Mouse (Mus musculus) macrophage (primary cell): Measurements from ENCODE around the gene Nxph4. TPM values are rescaled to one million over a fixed set of nuclear protein-coding genes. Genes with fewer than 3 reads are reported as not detected.

Source experiments
- H3K27ac ChIP-seq: fragments of 350-480 bp; formaldehyde crosslinking; 2 replicates; pipeline ENCODE4 v1.9.0; 2021
- H3K36me3 ChIP-seq: fragments of 350-480 bp; formaldehyde crosslinking; 2 replicates; pipeline ENCODE4 v1.9.0; 2021; ENCODE audit errors: inconsistent target
- H3K4me3 ChIP-seq: fragments of 350-480 bp; formaldehyde crosslinking; 2 replicates; pipeline ENCODE4 v1.9.0; 2021; ENCODE audit errors: inconsistent target
- H3K79me2 ChIP-seq: fragments of 350-480 bp; formaldehyde crosslinking; 2 replicates; pipeline ENCODE4 v1.9.0; 2021; ENCODE audit errors: inconsistent target
- WGBS: methylation state at CpG from one replicate; pipeline ENCODE4 v1.1.7; 2026; ENCODE audit warnings: inconsistent platforms; ENCODE audit not compliant: missing documents; 5-methylcytosine and 5-hydroxymethylcytosine counted together
- polyA plus RNA-seq: library from polyadenylated mRNA; stranded (reverse); fragments of 250-400 nt; gene quantifications from 3 replicates; pipeline ENCODE4 v1.2.4, GENCODE M21; 2018; ENCODE audit warnings: inconsistent platforms

Gene Nxph4
- polyA plus RNA-seq, 1 experiment from 2014 or later, result not detected

- H3K27ac ChIP-seq, result no peak overlapping the region
- no peaks in the 10 kb centered on the region; the same call in 1 of the 2 replicates for H3K79me2 ChIP-seq
- H3K4me3 ChIP-seq, result no peak overlapping the region
- H3K36me3 ChIP-seq, result peaks cover 88% of the 10 kb centered on the region
These were observed 26.8 kb upstream of the Nxph4 start for GRCm38 (mm10) chr10:127561145-127561544.

- 95% methylated on average over 8 of the region's 13 CpGs for WGBS
These were observed 23.0 kb upstream of the Nxph4 start for GRCm38 (mm10) chr10:127557397-127557796.

GRCm38 (mm10) chr10:127555703-127556102 lies 21.3 kb upstream of the Nxph4 start:
- WGBS, result 93% methylated on average over 18 of the region's 18 CpGs
- H3K4me3 ChIP-seq, result no peak overlapping the region
- no peak overlapping the region for H3K27ac ChIP-seq
- peaks cover 97% of the 10 kb centered on the region for H3K36me3 ChIP-seq
- no peaks in the 10 kb centered on the region; the same call in 1 of the 2 replicates for H3K79me2 ChIP-seq

More at GRCm38 (mm10) chr10:127557397-127557796, 23.0 kb upstream of the Nxph4 start:
- no peak overlapping the region for H3K4me3 ChIP-seq
- peaks cover 97% of the 10 kb centered on the region for H3K36me3 ChIP-seq
- H3K27ac ChIP-seq, result no peak overlapping the region
- H3K79me2 ChIP-seq, result no peaks in the 10 kb centered on the region; the same call in 1 of the 2 replicates

GRCm38 (mm10) chr10:127549892-127550291 lies 15.5 kb upstream of the Nxph4 start:
- H3K27ac ChIP-seq, result no peak overlapping the region
- H3K79me2 ChIP-seq, result no peaks in the 10 kb centered on the region; the same call in 1 of the 2 replicates
- no peak overlapping the region for H3K4me3 ChIP-seq
- 92% methylated on average over 17 of the region's 17 CpGs for WGBS
- H3K36me3 ChIP-seq, result peaks cover 100% of the 10 kb centered on the region

- H3K36me3 ChIP-seq, result peaks cover 99% of the 10 kb centered on the region
These were observed 13.9 kb upstream of the Nxph4 start for GRCm38 (mm10) chr10:127548236-127548635.

GRCm38 (mm10) chr10:127546505-127546904 lies 12.1 kb upstream of the Nxph4 start:
- no peak overlapping the region for H3K27ac ChIP-seq
- no peaks in the 10 kb centered on the region for H3K79me2 ChIP-seq
- no peak overlapping the region for H3K4me3 ChIP-seq
- 89% methylated on average over 5 of the region's 7 CpGs for WGBS
- peaks cover 99% of the 10 kb centered on the region for H3K36me3 ChIP-seq

More at GRCm38 (mm10) chr10:127548236-127548635, 13.9 kb upstream of the Nxph4 start:
- WGBS, result 96% methylated on average over 15 of the region's 15 CpGs
- Histone ChIP-seq H3K79me2 (no peaks in the 10 kb centered on the region), H3K27ac (no peak overlapping the region), H3K4me3 (no peak overlapping the region)

GRCm38 (mm10) chr10:127544375-127544774 lies 10.0 kb upstream of the Nxph4 start:
- H3K79me2 ChIP-seq, result no peaks in the 10 kb centered on the region
- H3K4me3 ChIP-seq, result no peak overlapping the region
- 92% methylated on average over 17 of the region's 20 CpGs for WGBS
- no peak overlapping the region for H3K27ac ChIP-seq
- peaks cover 99% of the 10 kb centered on the region for H3K36me3 ChIP-seq

- Histone ChIP-seq H3K36me3 (peaks cover 99% of the 10 kb centered on the region), H3K79me2 (no peaks in the 10 kb centered on the region), H3K4me3 (no peak overlapping the region), H3K27ac (no peak overlapping the region)
- 92% methylated on average over 3 of the region's 3 CpGs for WGBS
These were observed 9.6 kb upstream of the Nxph4 start for GRCm38 (mm10) chr10:127543916-127544315.

- Histone ChIP-seq H3K27ac (no peak overlapping the region), H3K36me3 (peaks cover 95% of the 10 kb centered on the region), H3K4me3 (no peak overlapping the region), H3K79me2 (no peaks in the 10 kb centered on the region)
- WGBS, result 90% methylated on average over 6 of the region's 6 CpGs
These were observed 8.4 kb upstream of the Nxph4 start for GRCm38 (mm10) chr10:127542720-127543119.

- WGBS, result 96% methylated on average over 11 of the region's 13 CpGs
- Histone ChIP-seq H3K79me2 (no peaks in the 10 kb centered on the region), H3K4me3 (no peak overlapping the region), H3K27ac (no peak overlapping the region), H3K36me3 (peaks cover 89% of the 10 kb centered on the region)
These were observed 7.7 kb upstream of the Nxph4 start for GRCm38 (mm10) chr10:127542084-127542483.

GRCm38 (mm10) chr10:127541510-127541909 lies 7.2 kb upstream of the Nxph4 start:
- 98% methylated on average over 8 of the region's 8 CpGs for WGBS
- H3K36me3 ChIP-seq, result peaks cover 83% of the 10 kb centered on the region
- H3K4me3 ChIP-seq, result no peak overlapping the region
- no peaks in the 10 kb centered on the region for H3K79me2 ChIP-seq
- H3K27ac ChIP-seq, result no peak overlapping the region

- Histone ChIP-seq H3K27ac (no peak overlapping the region), H3K79me2 (no peaks in the 10 kb centered on the region), H3K36me3 (peaks cover 49% of the 10 kb centered on the region), H3K4me3 (no peak overlapping the region)
- 7% methylated on average over 2 of the region's 7 CpGs for WGBS
These were observed 3.7 kb upstream of the Nxph4 start for GRCm38 (mm10) chr10:127537854-127538583.

- Histone ChIP-seq H3K4me3 (no peak overlapping the region), H3K27ac (no peak overlapping the region), H3K36me3 (peaks cover 37% of the 10 kb centered on the region), H3K79me2 (no peaks in the 10 kb centered on the region)
- 15% methylated on average over 7 of the region's 8 CpGs for WGBS
These were observed 2.4 kb upstream of the Nxph4 start for GRCm38 (mm10) chr10:127536586-127537314.

GRCm38 (mm10) chr10:127534929-127535384 lies 598 bp upstream of the Nxph4 start:
- Histone ChIP-seq H3K36me3 (peaks cover 19% of the 10 kb centered on the region; the same call in 1 of the 2 replicates), H3K79me2 (no peaks in the 10 kb centered on the region), H3K4me3 (no peak overlapping the region), H3K27ac (no peak overlapping the region)
- WGBS, result 7% methylated on average over 29 of the region's 30 CpGs

GRCm38 (mm10) chr10:127531548-127531947 lies 2.8 kb downstream of the Nxph4 start:
- Histone ChIP-seq H3K27ac (no peak overlapping the region), H3K36me3 (no peaks in the 10 kb centered on the region), H3K4me3 (no peak overlapping the region), H3K79me2 (no peaks in the 10 kb centered on the region)
- WGBS, result 11% methylated on average over 4 of the region's 4 CpGs
